Mouse (Mus musculus) embryonic facial prominence, embryonic 14.5 days (tissue): Measurements from ENCODE around the gene Nptxr. TPM values are rescaled to one million over a fixed set of nuclear protein-coding genes. Genes with fewer than 3 reads are reported as not detected.
"Not testable (repeated sequence)": the region's sequence is repeated elsewhere in the genome, so short reads cannot be mapped to it uniquely, and the experiment has no call there.

Experiments used
- ATAC-seq: fragments of 200-750 bp; cut with Nextera tagmentation; 2 replicates; pipeline ENCODE4 v1.8.0; 2017; ENCODE audit warnings: low read depth, moderate number of reproducible peaks, moderate TSS enrichment
- DNase-seq: peaks from one replicate; pipeline ENCODE4 v3.0.0-alpha.2; 2015; ENCODE audit warnings: low spot score
- H3K27ac ChIP-seq: fragments of 300-500 bp; sonication (generic); replicated peaks from 2 replicates; pipeline ENCODE4 v1.5.1; 2014; ENCODE audit warnings: low read depth, mild to moderate bottlenecking, low read length, moderate library complexity
- H3K27me3 ChIP-seq: fragments of 300-500 bp; sonication (generic); replicated peaks from 2 replicates; pipeline ENCODE4 v1.6.1; 2014; ENCODE audit warnings: low read length; ENCODE audit not compliant: control insufficient read depth, insufficient read depth
- H3K36me3 ChIP-seq: fragments of 300-500 bp; sonication (generic); 2 replicates; pipeline ENCODE4 v1.6.1; 2014; ENCODE audit warnings: low read length, mixed read lengths; ENCODE audit not compliant: control insufficient read depth, insufficient read depth
- H3K4me1 ChIP-seq: fragments of 300-500 bp; sonication (generic); 2 replicates; pipeline ENCODE4 v1.6.1; 2014; ENCODE audit warnings: antibody characterized with exemption, low read length; ENCODE audit not compliant: control insufficient read depth, insufficient read depth
- H3K4me2 ChIP-seq: fragments of 300-500 bp; sonication (generic); 2 replicates; pipeline ENCODE4 v1.6.1; 2014; ENCODE audit warnings: low read depth, mild to moderate bottlenecking, low read length, moderate library complexity, mixed read lengths
- H3K4me3 ChIP-seq: fragments of 300-500 bp; sonication (generic); 2 replicates; pipeline ENCODE4 v1.5.1; 2014; ENCODE audit warnings: low read depth, mild to moderate bottlenecking, low read length
- H3K9ac ChIP-seq: fragments of 300-500 bp; sonication (generic); 2 replicates; pipeline ENCODE4 v1.6.1; 2014; ENCODE audit warnings: low read depth, mild to moderate bottlenecking, low read length, moderate library complexity, mixed read lengths
- H3K9me3 ChIP-seq: fragments of 300-500 bp; sonication (generic); 2 replicates; pipeline ENCODE4 v1.6.1; 2016; ENCODE audit warnings: low read length; ENCODE audit not compliant: control insufficient read depth
- WGBS: fragments of 180-500 bp; shearing (Covaris S2); extraction: QIAGEN DNeasy Blood & Tissue Kit; methylation state at CpG from one replicate; pipeline ENCODE4 v1.1.7; 2014; 5-methylcytosine and 5-hydroxymethylcytosine counted together
- polyA plus RNA-seq: library from polyadenylated mRNA; unstranded; fragments of >200 nt; fragmentation: Nextera tagmentation; extraction: Ambion mirVana; gene quantifications from 2 replicates; pipeline ENCODE4 v1.2.1, GENCODE M21; 2014

The Nptxr gene
- polyA plus RNA-seq, 1 experiment from 2014 or later = 3.2 TPM

GRCm38 (mm10) chr15:79826221-79826935 lies 21.8 kb upstream of the Nptxr start:
- H3K4me3 ChIP-seq = no peak overlapping the region
- WGBS = 78% methylated on average over 9 of the region's 9 CpGs
- H3K27ac ChIP-seq = no peak overlapping the region
- H3K36me3 ChIP-seq = peaks cover 71% of the 10 kb centered on the region
- H3K27me3 ChIP-seq = no peaks in the 10 kb centered on the region
- ATAC-seq = no peak
- H3K4me2 ChIP-seq = no peak overlapping the region
- DNase-seq = no peak
- H3K9ac ChIP-seq = no peak overlapping the region; the same call in 1 of the 2 replicates
- H3K4me1 ChIP-seq = peaks cover 3% of the 10 kb centered on the region; the same call in 1 of the 2 replicates
- no peaks in the 10 kb centered on the region for H3K9me3 ChIP-seq

GRCm38 (mm10) chr15:79825146-79825825 lies 20.7 kb upstream of the Nptxr start:
- no peak for ATAC-seq
- Histone ChIP-seq H3K9ac (no peak overlapping the region), H3K27me3 (no peaks in the 10 kb centered on the region), H3K4me3 (no peak overlapping the region), H3K4me2 (no peak overlapping the region), H3K9me3 (no peaks in the 10 kb centered on the region), H3K36me3 (peaks cover 65% of the 10 kb centered on the region), H3K4me1 (peaks cover 3% of the 10 kb centered on the region; the same call in 1 of the 2 replicates), H3K27ac (no peak overlapping the region)
- no peak for DNase-seq
- 61% methylated on average over 14 of the region's 14 CpGs for WGBS

GRCm38 (mm10) chr15:79823588-79824280 lies 19.2 kb upstream of the Nptxr start:
- H3K36me3 ChIP-seq = peaks cover 58% of the 10 kb centered on the region
- H3K27me3 ChIP-seq = no peaks in the 10 kb centered on the region
- no peak overlapping the region for H3K4me2 ChIP-seq
- WGBS = 68% methylated on average over 19 of the region's 19 CpGs
- no peak for ATAC-seq
- DNase-seq = no peak
- H3K9me3 ChIP-seq = peaks cover 4% of the 10 kb centered on the region; the same call in 1 of the 2 replicates
- peaks cover 3% of the 10 kb centered on the region; the same call in 1 of the 2 replicates for H3K4me1 ChIP-seq
- H3K4me3 ChIP-seq = no peak overlapping the region
- H3K27ac ChIP-seq = no peak overlapping the region
- no peak overlapping the region for H3K9ac ChIP-seq

DNA sequence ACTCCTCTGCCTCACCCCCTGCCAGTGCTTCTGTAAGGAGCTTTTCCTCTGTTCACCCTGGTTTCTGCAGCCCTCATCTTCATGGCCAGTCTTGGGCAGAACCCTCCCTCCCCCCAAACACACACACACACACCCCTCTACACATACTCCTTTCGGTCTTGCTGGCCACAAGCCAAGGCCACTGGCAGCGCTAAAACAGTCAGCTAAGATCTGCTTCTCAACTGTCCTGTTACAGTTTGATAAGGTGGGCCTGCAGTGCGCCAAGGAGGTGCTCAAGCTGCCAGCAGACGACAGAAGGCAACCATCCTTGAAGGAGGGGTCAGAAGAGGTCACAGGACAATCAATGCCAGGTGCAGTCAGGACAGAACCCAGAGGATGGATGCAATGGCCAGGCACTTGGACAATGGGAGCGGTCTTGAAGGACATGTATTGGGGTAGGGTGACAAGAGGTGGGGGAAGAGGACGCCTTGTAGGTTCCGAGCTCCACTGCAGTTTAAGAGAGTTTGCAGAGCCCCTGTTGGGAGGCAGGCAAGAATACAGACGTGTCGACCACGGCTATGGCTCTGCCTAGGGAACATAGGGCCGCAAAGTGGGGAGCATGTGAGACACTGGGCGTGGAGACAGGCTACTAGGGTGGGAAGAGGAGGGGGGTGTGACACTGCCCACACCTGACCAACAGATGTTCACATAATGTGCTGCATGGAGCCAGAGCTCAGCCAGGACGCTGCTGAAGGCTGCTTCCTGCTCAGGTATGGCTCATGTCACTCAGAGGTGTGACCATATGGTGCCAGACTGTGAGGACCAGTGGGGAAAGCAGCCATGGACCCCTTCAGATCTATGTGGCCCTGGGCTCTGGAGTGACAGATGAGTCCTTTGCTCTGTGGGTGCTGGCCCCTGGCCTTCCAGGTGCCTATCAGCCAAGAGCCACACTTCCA lies 18.0 kb upstream of the Nptxr start:
- WGBS = 67% methylated on average over 13 of the region's 13 CpGs
- H3K36me3 ChIP-seq = peaks cover 46% of the 10 kb centered on the region
- no peak for DNase-seq
- H3K4me1 ChIP-seq = peaks cover 3% of the 10 kb centered on the region; the same call in 1 of the 2 replicates
- H3K9me3 ChIP-seq = peaks cover 9% of the 10 kb centered on the region; the same call in 1 of the 2 replicates
- H3K27ac ChIP-seq = no peak overlapping the region
- no peak overlapping the region for H3K9ac ChIP-seq
- H3K4me2 ChIP-seq = no peak overlapping the region
- no peak overlapping the region for H3K4me3 ChIP-seq
- ATAC-seq = no peak
- H3K27me3 ChIP-seq = no peaks in the 10 kb centered on the region

DNA sequence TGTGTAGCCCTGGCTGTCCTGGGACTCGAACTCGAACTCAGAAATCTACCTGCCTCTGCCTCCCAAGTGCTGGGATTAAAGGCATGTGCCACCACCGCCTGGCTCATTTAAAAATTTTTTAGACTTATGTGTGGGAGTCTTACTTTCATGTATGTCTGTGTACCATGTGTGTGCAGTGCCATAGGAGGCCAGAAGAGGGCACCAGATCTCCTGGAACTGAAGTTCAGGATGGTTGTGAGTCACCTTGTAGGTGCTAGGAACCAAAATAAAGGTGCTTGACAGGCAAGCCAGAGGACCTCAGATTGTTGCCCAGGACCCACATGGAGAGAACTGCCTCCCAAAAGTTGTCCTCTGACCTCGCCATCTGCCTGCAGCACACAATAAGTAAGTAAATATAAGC lies 13.8 kb upstream of the Nptxr start:
- 91% methylated on average over 4 of the region's 4 CpGs for WGBS
- Histone ChIP-seq H3K4me3 (no peak overlapping the region), H3K4me1 (peaks cover 3% of the 10 kb centered on the region; the same call in 1 of the 2 replicates), H3K9ac (no peak overlapping the region), H3K27ac (no peak overlapping the region), H3K4me2 (no peak overlapping the region), H3K27me3 (no peaks in the 10 kb centered on the region), H3K9me3 (peaks cover 9% of the 10 kb centered on the region; the same call in 1 of the 2 replicates), H3K36me3 (peaks cover 9% of the 10 kb centered on the region; the same call in 1 of the 2 replicates)
- no peak for ATAC-seq
- DNase-seq = no peak

- Histone ChIP-seq H3K27me3 (0 out of 2 replicates have a peak, but pooled peaks cover 4% of the 10 kb centered on the region), H3K4me3 (no peak overlapping the region), H3K9me3 (peaks cover 5% of the 10 kb centered on the region; the same call in 1 of the 2 replicates), H3K27ac (no peak overlapping the region), H3K36me3 (no peaks in the 10 kb centered on the region), H3K4me1 (no peaks in the 10 kb centered on the region), H3K9ac (no peak overlapping the region), H3K4me2 (no peak overlapping the region)
- WGBS = 34% methylated on average over 8 of the region's 8 CpGs
- ATAC-seq (no peak), DNase-seq (no peak)
Observed at GRCm38 (mm10) chr15:79813666-79814258, 9.2 kb upstream of the Nptxr start.

DNA sequence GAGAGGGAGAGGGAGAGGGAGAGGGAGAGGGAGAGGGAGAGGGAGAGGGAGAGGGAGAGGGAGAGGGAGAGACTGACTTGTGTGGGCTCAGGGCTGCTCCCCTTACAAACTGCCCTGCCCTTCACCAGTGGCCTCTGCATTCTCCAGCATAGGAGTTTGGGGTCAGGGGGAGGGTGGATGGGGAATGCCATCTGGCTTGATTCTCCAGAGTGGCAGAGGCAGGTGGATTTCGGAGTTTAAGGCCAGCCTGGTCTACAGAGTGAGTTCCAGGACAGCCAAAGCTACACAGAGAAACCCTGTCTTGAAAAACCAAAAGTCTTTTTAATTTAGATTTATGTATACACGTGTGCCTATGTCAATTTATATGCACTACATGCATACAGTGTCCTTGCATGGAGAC lies 8.3 kb upstream of the Nptxr start:
- not testable (repeated sequence) for H3K4me3 ChIP-seq, H3K36me3 ChIP-seq, DNase-seq, H3K9me3 ChIP-seq, H3K9ac ChIP-seq, H3K4me2 ChIP-seq, H3K27me3 ChIP-seq, H3K4me1 ChIP-seq, ATAC-seq, H3K27ac ChIP-seq
- 68% methylated on average over 2 of the region's 2 CpGs for WGBS
